Mouse (Mus musculus) liver, embryonic 15.5 days (tissue): ENCODE measurements at regions not wholly inside any gene's neighbourhood (a gene's known extent, or its start where the extent isn't known, plus 50 kb on each side); places are given as distances from the start of the nearest gene placed in this dataset.

ENCODE experiments used
- ATAC-seq: fragments of 200-750 bp; cut with Nextera tagmentation; 2 replicates; pipeline ENCODE4 v1.8.0; 2017; ENCODE audit warnings: moderate number of reproducible peaks, mild to moderate bottlenecking, moderate library complexity; ENCODE audit not compliant: insufficient read depth
- H3K27ac ChIP-seq: fragments of 300-500 bp; sonication (generic); replicated peaks from 2 replicates; pipeline ENCODE4 v1.5.1; 2015; ENCODE audit warnings: mild to moderate bottlenecking, inconsistent platforms
- H3K27me3 ChIP-seq: fragments of 300-500 bp; sonication (generic); 2 replicates; pipeline ENCODE4 v1.6.1; 2015; ENCODE audit warnings: mild to moderate bottlenecking, inconsistent platforms
- H3K36me3 ChIP-seq: fragments of 300-500 bp; sonication (generic); replicated peaks from 2 replicates; pipeline ENCODE4 v1.6.1; 2015; ENCODE audit warnings: moderate library complexity, mild to moderate bottlenecking, inconsistent platforms
- H3K4me1 ChIP-seq: fragments of 300-500 bp; sonication (generic); replicated peaks from 2 replicates; pipeline ENCODE4 v1.6.1; 2015; ENCODE audit warnings: inconsistent platforms
- H3K4me2 ChIP-seq: fragments of 300-500 bp; sonication (generic); 2 replicates; pipeline ENCODE4 v1.6.1; 2015; ENCODE audit warnings: moderate library complexity, mild to moderate bottlenecking, inconsistent platforms
- H3K4me3 ChIP-seq: fragments of 300-500 bp; sonication (generic); replicated peaks from 2 replicates; pipeline ENCODE4 v1.5.1; 2015; ENCODE audit warnings: mild to moderate bottlenecking, inconsistent platforms
- H3K9ac ChIP-seq: fragments of 300-500 bp; sonication (generic); 2 replicates; pipeline ENCODE4 v1.6.1; 2015; ENCODE audit warnings: moderate library complexity, mild to moderate bottlenecking, inconsistent platforms
- H3K9me3 ChIP-seq: fragments of 300-500 bp; sonication (generic); replicated peaks from 2 replicates; pipeline ENCODE4 v1.6.1; 2016; ENCODE audit warnings: inconsistent platforms
- WGBS: fragments of 180-500 bp; shearing (Covaris S2); methylation state at CpG from one replicate; pipeline ENCODE4 v1.1.7; 2015; ENCODE audit warnings: mixed read lengths; ENCODE audit not compliant: insufficient replicate concordance; 5-methylcytosine and 5-hydroxymethylcytosine counted together

- WGBS = 67% methylated on average over 6 of the region's 6 CpGs
- Histone ChIP-seq H3K4me3 (no peak overlapping the region), H3K27ac (no peak overlapping the region), H3K9ac (no peak overlapping the region), H3K4me1 (no peaks in the 10 kb centered on the region), H3K9me3 (no peaks in the 10 kb centered on the region), H3K4me2 (no peak overlapping the region), H3K36me3 (no peaks in the 10 kb centered on the region), H3K27me3 (no peaks in the 10 kb centered on the region)
- no peak for ATAC-seq
These were observed 752.8 kb downstream of the Adgrl2 start for GRCm38 (mm10) chr3:148237555-148237954.

DNA sequence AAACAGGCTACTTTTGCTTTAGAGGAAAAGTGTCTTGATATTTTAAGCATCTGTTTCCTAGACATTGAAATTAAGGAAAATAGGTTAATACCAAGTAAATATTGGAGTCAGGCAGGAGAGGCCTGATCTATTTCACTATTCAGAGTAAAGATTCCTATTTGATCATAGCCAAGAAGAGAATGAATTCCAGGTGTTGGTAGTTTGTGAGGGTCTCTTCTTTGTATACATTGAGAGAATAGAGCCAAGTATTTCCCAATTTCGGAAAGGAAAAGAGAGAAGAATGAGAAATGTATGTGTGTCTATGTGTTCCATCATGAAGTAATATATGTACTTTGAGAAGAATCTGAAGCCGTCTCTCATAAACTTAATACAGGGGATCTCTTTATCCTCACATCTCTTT lies 756.7 kb downstream of the Adgrl2 start:
- Histone ChIP-seq H3K27me3 (no peaks in the 10 kb centered on the region), H3K27ac (no peak overlapping the region), H3K36me3 (no peaks in the 10 kb centered on the region), H3K4me2 (no peak overlapping the region), H3K9me3 (no peaks in the 10 kb centered on the region), H3K4me3 (no peak overlapping the region), H3K4me1 (no peaks in the 10 kb centered on the region), H3K9ac (no peak overlapping the region)
- WGBS = 55% methylated on average over 2 of the region's 2 CpGs
- no peak for ATAC-seq

DNA sequence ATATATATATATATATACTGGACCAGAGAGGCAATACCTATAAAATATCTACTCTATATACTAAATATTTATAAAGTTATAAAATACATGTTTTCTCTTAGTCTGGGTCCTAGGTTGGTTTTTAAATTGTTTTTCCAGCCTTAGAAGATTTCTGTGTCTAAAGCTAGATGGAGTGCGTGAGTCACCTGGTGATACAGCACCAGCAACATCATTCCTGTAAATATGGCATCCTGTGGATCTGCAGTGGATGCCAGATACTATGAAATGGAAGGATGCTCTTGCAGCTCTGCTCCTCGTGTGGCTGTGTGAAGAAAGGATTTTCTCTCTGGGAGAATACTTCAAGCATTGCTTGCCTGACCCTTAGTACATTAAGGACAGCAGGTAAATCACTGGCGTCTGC lies 761.2 kb downstream of the Adgrl2 start:
- WGBS = 54% methylated on average over 3 of the region's 3 CpGs
- no peak for ATAC-seq
- Histone ChIP-seq H3K4me3 (no peak overlapping the region), H3K36me3 (no peaks in the 10 kb centered on the region), H3K27me3 (no peaks in the 10 kb centered on the region), H3K27ac (no peak overlapping the region), H3K9me3 (no peaks in the 10 kb centered on the region), H3K9ac (no peak overlapping the region), H3K4me2 (no peak overlapping the region), H3K4me1 (no peaks in the 10 kb centered on the region)

DNA sequence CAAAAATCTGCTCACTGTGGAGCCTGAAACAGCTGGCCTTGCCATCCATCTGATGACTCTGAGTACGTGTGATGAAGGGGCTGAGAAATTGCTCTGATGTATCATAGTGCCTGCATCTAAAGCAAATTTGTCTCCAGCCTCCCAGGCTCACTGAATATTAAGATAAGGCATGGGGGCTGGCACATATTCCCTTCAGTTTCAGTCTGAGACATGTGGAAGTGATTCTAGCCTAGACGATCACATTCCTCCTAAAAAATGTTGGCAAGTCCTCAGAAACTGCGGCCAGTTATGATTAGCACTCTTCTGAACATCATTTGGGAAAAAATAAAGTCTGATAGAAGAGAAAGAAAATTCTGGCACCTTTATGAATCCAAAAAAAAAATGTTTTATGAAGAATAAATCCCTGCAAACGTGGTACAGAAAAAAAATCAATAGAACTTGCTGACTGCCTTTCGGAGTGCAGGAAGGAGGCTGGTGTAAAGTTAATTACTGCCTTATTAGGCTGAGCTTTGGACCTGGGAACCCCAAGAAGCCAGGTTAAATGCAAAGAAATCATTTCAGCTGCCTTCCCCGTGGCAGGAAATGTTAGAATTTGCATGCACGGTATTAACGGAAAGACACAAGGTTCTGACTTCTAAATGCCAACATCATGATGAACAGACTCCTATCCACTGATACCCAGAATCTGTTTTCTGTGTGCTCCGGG lies 762.2 kb downstream of the Adgrl2 start:
- Histone ChIP-seq H3K9me3 (no peaks in the 10 kb centered on the region), H3K4me1 (no peaks in the 10 kb centered on the region), H3K36me3 (no peaks in the 10 kb centered on the region), H3K4me3 (no peak overlapping the region), H3K9ac (no peak overlapping the region), H3K4me2 (no peak overlapping the region), H3K27ac (no peak overlapping the region), H3K27me3 (no peaks in the 10 kb centered on the region)
- 59% methylated on average over 9 of the region's 9 CpGs for WGBS
- no peak for ATAC-seq

DNA sequence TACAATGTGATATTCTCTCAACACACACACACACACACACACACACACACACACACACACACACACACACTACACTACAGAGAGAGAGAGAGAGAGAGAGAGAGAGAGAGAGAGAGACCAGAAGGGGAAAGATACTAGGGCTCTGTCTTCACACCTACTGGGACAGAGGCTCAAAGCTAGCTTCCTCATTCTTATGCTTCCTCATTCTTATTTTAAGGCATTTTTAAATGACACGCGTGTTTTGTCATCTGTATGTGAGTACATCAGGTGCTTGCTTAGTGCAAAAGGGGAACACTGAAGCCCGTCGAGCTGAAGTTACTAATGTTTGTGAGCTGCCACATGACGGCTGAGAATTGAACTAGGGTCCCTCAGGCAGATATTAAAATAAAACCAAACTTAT lies 769.5 kb downstream of the Adgrl2 start:
- WGBS = 24% methylated on average over 5 of the region's 5 CpGs
- no peak overlapping the region for H3K4me2 ChIP-seq
- no peaks in the 10 kb centered on the region for H3K4me1 ChIP-seq
- peak; percentile 35; the same call in 1 of the 2 replicates for ATAC-seq
- H3K9me3 ChIP-seq = no peaks in the 10 kb centered on the region
- H3K27ac ChIP-seq = no peak overlapping the region
- no peaks in the 10 kb centered on the region for H3K27me3 ChIP-seq
- no peaks in the 10 kb centered on the region for H3K36me3 ChIP-seq
- no peak overlapping the region for H3K9ac ChIP-seq
- H3K4me3 ChIP-seq = no peak overlapping the region

DNA sequence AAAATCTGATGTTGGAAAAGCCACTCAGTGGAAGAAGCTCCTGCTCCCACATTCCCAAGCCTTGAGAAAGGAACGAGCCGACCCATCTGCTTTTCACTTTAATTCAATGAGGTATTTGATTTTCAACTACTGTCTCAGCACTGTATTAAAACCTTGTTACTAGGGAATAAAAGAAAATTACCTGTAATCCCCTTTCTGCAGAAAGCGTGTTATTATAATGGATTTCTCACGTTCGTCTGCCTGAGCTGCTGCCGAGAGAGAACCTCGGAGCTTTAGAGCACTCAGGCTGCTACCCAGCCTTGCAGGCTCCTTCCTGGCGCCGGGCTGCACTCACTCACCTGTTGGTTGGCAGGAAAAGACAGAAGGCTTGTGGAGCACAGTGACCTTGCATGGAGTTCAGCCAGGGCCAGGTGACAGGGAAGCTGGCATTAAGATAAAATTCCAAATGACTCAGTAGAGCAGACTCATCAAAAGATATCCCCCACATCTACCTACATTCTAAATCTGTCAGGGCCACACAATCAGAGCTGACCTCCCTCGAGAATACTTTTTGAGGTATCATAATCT lies 770.2 kb downstream of the Adgrl2 start:
- WGBS = 65% methylated on average over 10 of the region's 10 CpGs

DNA sequence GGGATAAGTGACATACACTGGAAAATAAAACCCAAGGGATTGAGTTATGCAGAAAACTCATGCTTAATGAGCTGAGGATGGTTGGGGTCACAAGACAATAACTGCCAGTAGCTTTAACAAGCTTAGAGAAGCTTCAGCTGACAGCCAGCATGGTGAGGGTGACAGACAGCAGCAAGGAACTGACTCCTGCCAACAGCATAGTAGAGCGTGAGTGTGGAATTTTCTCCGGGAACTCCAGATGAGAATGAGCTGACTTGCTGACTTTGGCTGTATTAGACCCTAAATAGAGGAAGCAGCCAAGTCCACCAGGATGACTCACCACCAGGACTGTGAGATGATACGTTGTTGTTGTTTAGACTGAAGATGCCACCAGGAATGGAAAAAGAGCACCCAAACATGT lies 788.2 kb downstream of the Adgrl2 start:
- no peaks in the 10 kb centered on the region for H3K4me1 ChIP-seq
- H3K4me2 ChIP-seq = no peak overlapping the region
- no peaks in the 10 kb centered on the region for H3K27me3 ChIP-seq
- no peak overlapping the region for H3K27ac ChIP-seq
- H3K9ac ChIP-seq = no peak overlapping the region
- no peak overlapping the region for H3K4me3 ChIP-seq
- no peaks in the 10 kb centered on the region for H3K36me3 ChIP-seq
- WGBS = 57% methylated on average over 3 of the region's 3 CpGs
- ATAC-seq = no peak
- no peaks in the 10 kb centered on the region for H3K9me3 ChIP-seq

More for the DNA sequence above, 770.2 kb downstream of the Adgrl2 start:
- H3K36me3 ChIP-seq = no peaks in the 10 kb centered on the region
- H3K4me1 ChIP-seq = no peaks in the 10 kb centered on the region
- no peak overlapping the region for H3K4me3 ChIP-seq
- H3K9ac ChIP-seq = no peak overlapping the region
- no peak overlapping the region for H3K4me2 ChIP-seq
- H3K27ac ChIP-seq = no peak overlapping the region
- ATAC-seq = no peak
- H3K9me3 ChIP-seq = no peaks in the 10 kb centered on the region
- no peaks in the 10 kb centered on the region for H3K27me3 ChIP-seq

DNA sequence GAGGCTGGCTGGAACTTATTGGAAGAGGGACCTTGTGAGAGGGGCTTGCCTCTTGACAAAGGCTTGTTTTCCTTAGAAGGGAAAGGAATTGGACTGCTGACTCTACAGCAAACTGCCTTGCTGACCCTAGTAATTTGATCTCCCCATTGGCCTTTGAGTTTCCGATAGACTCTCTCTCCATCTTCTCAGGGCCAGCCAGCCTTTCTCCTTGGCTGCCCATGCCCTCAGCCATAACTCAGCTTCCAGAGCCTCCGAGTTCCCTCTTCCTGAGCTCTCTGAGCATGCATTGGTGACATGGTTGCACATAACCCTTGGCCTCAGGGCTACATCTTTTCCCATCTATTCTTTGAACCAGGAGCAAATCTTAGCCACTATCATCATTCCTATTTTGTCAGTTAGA lies 803.7 kb downstream of the Adgrl2 start:
- Histone ChIP-seq H3K4me1 (no peaks in the 10 kb centered on the region), H3K4me3 (no peak overlapping the region)
- WGBS = 49% methylated on average over 2 of the region's 2 CpGs

DNA sequence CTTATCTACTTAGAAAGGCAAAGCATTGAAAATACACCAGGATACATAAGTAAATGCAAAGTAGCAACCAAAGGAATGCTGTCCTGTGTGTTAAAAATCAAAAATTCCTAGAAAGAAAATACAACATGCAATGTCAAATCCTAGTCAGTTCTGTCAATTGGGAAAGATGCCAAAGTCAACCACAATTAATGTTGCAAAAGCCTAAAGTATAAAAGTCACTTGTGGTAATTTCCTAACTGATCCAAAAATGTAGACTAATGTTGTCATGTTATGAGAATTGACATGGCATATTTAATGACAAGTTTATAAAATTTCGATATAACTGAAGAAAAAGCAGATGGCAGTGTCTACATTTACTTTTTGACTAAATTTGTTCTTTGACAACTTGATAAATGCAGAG lies 822.8 kb downstream of the Adgrl2 start:
- ATAC-seq = no peak
- no peak overlapping the region for H3K4me3 ChIP-seq
- WGBS = 30% methylated on average over 1 of the region's 1 CpGs

More for the DNA sequence above, 803.7 kb downstream of the Adgrl2 start:
- no peak for ATAC-seq
- Histone ChIP-seq H3K9ac (no peak overlapping the region), H3K27ac (no peak overlapping the region), H3K36me3 (no peaks in the 10 kb centered on the region), H3K9me3 (no peaks in the 10 kb centered on the region), H3K27me3 (no peaks in the 10 kb centered on the region), H3K4me2 (no peak overlapping the region)

GRCm38 (mm10) chr3:148159059-148159458 lies 831.3 kb downstream of the Adgrl2 start:
- no peak overlapping the region for H3K27ac ChIP-seq
- no peaks in the 10 kb centered on the region for H3K27me3 ChIP-seq
- H3K4me3 ChIP-seq = no peak overlapping the region
- no peak for ATAC-seq
- no peaks in the 10 kb centered on the region for H3K9me3 ChIP-seq
- 39% methylated on average over 3 of the region's 3 CpGs for WGBS
- no peak overlapping the region for H3K9ac ChIP-seq
- no peaks in the 10 kb centered on the region for H3K36me3 ChIP-seq
- no peak overlapping the region for H3K4me2 ChIP-seq
- no peaks in the 10 kb centered on the region for H3K4me1 ChIP-seq

More for the DNA sequence above, 822.8 kb downstream of the Adgrl2 start:
- Histone ChIP-seq H3K36me3 (no peaks in the 10 kb centered on the region), H3K9ac (no peak overlapping the region), H3K27ac (no peak overlapping the region), H3K4me1 (no peaks in the 10 kb centered on the region), H3K27me3 (no peaks in the 10 kb centered on the region), H3K4me2 (no peak overlapping the region), H3K9me3 (no peaks in the 10 kb centered on the region)

- H3K4me3 ChIP-seq = no peak overlapping the region
- no peak overlapping the region for H3K4me2 ChIP-seq
- no peaks in the 10 kb centered on the region for H3K4me1 ChIP-seq
- no peaks in the 10 kb centered on the region for H3K27me3 ChIP-seq
- H3K27ac ChIP-seq = no peak overlapping the region
- H3K36me3 ChIP-seq = no peaks in the 10 kb centered on the region
- 58% methylated on average over 2 of the region's 2 CpGs for WGBS
- no peaks in the 10 kb centered on the region for H3K9me3 ChIP-seq
- no peak for ATAC-seq
- H3K9ac ChIP-seq = no peak overlapping the region
These were observed 831.8 kb downstream of the Adgrl2 start for GRCm38 (mm10) chr3:148158533-148158932.

DNA sequence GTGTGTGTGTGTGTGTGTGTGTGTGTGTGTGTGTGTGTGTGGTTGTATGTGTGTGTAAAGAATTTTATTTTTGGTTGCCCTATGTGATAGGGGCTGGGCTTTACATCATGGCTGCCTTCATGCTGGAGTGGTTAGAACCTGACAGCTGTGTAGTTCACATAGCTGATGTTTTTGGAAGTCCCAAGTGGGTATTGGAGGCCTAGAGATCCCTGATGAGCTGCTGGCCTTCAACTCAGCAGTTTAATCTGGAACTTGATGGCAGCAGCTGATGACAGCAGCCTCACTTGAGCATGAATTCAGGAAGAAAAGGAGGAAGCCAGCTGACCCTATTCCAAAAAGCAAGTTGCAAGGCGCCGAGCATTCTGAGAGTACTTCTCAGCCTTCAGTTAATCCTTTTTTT lies 846.6 kb downstream of the Adgrl2 start:
- no peaks in the 10 kb centered on the region for H3K27me3 ChIP-seq
- H3K4me2 ChIP-seq = no peak overlapping the region
- H3K4me1 ChIP-seq = no peaks in the 10 kb centered on the region
- no peak overlapping the region for H3K9ac ChIP-seq
- no peaks in the 10 kb centered on the region for H3K9me3 ChIP-seq
- ATAC-seq = no peak
- no peaks in the 10 kb centered on the region for H3K36me3 ChIP-seq
- WGBS = 53% methylated on average over 2 of the region's 2 CpGs
- H3K4me3 ChIP-seq = no peak overlapping the region
- H3K27ac ChIP-seq = no peak overlapping the region
